Mouse (Mus musculus) testis, postnatal 10 days (tissue): Measurements from ENCODE around the gene Impdh2.

Experiments used
- DNase-seq: peaks from one replicate; pipeline ENCODE4 v3.0.0; 2021; ENCODE audit warnings: low spot score

Impdh2 gene

DNA sequence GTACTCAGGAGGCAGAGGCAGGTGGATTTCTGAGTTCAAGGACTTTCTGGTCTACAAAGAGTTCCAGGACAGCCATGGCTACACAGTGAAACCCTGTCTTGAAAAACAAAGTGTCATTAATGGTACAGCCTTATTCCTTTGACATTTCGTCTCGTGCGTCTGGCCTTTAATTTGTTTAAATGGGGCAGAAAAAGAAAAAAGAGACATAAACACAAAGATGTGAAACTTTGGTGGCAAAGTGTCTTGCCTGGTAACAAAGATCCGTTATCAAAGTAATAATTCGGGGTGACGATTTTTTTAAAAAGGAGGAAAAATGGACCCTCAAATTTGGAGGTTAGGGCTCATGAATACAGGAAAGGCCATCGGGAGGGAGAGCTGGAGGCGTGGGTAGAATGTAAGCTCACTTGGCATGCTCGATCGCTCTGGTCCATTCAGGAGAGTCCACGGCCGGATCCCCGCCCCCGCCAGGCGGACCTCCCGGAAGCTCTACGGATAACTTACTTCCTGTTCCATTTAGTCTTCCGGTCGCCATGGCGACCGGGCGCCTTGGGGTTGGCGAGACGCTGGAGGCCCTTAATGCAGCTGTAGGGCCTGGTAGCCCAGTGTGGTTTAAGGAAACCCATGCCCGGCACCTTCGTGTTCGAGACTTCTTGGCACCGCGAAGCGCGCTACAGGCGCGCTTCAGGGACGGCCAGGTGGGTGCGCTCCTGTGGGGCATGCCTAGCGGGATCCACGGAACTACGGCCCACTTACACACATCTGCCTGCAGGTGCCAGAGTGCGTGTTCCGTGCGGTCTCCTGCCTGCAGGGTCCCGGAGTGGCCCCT lies 9.5 kb downstream of the Impdh2 start, which contains the start of gene Dalrd3:
Dalrd3 (plus strand) TSS at position 506 of the 826 bp plus-strand sequence.
- DNase-seq = peak; percentile 91

DNA sequence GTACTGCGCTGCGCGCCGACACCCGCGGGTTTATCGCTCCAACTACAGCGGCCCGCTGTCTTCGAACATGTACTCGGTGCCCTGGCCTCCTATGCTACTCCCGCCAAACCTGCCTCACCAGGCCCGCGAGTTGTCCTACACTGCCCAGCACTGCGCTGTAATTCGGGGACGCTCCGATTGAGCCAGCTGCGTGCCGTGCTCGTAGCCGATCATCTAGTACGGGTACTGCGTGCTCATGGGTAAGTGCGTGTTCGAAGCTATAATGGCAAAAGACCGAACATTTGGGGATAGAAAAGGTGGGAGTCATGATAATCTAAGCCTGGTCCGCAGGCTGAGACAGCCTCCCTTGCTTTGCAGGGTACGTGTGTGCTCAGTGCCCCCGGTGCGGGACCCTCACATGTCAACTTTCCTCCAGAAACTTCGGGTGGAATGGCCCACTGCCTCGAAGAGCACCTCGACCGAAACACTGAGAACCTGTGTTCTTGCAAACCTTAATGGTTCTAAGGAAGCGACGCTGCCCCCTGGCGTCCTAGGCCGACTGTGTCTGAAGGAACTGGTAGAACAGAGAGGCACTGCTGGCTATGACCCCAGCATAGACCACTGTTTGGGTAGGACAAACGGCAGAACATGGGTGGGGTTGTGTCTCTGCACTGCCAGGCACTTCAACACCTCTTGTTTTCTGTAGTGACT lies 10.3 kb downstream of the Impdh2 start:
- peak; percentile 92 for DNase-seq

DNA sequence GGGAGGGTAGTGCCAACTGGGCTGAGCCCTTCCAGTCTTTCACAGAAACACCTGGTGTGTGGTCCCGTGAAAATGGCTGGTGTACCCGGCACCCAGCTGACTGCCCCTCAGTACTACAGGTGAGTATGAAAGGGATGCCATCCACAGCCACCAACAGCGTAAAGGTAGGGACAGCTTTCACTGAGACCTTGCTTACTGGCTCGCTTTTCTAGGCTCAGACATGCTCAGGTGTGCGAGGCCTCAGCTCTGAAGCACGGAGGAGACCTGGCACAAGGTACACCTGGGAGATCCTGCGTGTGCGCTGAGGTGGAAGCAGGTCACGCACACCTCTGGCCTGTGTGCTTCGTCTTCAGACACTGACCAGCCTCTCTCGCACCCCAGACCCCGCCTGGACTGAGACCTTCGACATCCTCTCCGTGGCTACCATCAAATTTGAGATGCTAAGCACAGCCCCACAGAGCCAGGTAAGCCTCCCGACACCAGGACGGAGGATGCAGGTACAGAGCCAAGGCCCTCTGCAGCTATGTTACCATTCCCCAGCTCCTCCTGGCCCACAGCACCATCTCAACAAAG lies 11.4 kb downstream of the Impdh2 start:
- no peak for DNase-seq

DNA sequence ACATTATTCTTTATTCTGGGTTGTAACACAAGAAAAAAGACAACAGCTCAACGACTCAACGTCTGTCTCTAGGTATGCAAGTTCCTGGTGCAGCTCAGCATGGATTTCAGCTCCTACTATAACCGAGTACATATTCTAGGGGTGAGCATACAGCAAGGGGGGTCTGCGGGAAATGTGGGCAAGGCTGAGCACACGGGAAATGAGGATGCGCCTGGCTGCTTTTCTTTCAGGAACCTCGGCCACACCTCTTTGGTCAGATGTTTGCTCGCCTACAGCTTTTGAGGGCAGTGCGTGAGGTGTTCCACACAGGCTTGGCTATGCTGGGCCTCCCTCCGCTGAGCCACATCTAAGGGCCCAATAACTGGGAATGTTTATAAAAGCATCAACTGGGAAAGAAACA lies 12.2 kb downstream of the Impdh2 start:
- DNase-seq = no peak

DNA sequence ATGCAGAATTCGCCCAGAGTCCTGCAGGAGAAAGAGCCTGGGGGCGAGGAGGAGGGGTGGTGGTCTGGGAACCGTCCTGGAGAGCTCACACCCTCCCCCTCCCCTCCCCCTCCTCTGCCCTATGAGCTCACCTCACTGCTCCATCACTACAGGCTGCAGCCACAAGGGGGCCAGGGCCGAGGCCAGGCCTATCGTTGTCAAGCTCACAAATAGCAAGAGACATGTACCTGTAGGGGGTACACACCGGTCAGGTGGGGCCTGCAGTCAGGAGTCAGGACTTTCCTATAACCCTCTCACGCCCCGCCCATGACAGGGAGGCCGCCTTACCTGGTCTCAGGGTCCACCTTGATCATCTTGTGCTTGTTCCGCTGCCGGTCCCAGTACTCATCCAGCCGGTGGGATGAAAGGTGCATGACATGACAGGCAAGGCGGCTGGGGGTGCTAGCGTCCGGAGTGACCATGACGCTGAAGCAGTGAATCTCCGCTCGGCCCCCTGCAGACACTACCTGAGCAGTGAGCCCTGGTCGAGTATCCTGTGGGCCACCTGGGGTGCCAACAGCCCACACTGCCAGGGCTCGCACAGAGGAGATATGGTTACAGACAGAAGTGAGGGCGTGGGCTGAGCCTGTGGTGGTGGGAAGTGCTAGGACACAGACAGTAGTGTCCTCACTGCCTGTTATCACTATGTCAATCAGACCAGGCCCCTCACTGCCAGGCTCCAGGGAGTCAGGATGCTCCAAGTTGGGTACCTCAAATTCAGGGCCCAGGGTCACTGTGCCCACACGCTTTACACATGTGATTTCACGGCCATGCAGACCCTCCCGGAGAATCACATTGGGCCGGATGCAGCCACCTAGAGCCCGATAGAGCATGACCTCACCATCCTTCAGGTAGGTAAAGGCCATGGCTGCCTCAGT lies 13.9 kb downstream of the Impdh2 start:
- peak; percentile 87 for DNase-seq

DNA sequence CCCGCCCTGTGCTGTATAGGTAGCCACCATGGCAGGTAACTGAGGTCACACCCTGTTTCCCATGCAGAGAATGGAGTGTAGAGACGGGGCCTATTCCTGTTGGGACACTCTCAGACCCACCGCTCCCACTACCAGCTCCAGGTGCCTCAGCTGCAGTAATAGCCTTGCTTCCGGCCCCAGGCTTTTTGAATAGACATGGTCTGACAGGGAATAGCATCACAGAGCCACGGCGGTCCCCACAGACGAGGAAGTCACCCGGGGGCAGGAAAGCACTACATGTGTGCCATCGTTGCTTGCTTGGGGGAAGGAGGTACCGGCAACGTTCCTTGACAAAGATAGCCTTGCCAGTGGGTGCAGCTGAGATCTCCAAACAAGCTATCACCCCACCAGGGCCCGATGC lies 14.8 kb downstream of the Impdh2 start:
- DNase-seq = peak; percentile 42

DNA sequence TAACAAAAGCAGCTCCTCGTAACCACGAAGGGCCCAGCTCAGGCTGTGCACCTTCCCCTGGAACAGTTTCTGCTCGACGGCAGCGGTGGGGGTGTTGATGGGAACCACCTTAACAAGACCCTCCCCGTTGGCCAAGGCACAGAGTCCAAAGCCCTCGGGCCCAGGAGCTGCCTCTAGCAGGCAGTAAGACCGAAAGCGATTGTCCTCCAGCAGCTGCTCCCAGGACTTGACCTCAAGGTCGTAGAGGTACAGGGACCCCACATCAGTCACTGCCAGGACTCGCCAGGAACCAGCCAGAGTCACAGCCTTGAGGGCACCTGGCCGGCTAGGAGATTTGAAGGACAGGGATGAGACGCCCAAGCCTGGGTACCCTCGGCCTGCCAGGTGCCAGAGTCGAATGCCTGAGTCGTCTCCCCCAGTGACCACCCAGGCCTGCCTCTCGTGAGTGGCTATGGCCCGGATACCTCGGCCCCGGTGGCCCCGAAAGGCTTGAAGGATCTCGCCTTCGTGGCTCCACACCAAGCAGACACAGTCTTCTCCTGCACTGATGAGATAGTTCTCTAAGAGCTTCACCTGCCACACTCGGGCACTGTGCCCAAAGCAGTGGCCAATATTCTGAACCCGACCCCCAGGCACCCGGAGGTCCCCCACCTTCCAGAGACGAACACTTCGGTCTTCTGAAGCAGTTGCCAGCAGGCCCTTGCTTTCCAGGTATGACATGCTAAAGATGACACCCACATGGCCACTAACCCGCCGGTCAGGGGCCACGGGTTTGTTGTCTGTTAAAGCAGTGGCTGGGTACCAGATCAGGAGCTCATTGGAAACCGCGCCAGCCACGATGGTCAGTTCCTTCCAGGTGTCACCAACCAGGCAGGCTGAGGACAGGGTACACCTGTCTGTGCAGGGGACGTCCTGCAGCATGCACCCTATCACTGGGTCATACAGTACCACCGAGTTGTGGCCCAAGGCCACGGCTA lies 15.5 kb downstream of the Impdh2 start:
- DNase-seq = no peak

DNA sequence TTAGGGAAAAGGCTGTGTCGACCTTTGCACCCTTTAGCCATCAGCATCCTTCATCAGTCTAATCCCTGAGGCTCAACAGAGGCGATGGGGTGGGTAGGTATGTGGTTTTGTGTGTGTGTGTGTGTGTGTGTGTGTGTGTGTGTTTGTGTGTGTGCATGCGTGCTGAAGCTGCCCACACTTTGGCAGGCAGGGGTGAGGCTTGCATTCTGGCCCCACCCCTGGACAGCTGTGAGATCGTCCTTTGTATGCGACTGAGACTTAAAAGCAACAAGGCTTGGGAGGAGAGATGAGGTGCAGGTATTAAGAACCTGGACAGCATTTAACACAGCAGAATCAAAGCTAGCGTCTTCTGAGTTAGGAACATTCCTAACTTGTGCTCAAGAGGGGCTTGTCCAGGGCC lies 16.9 kb downstream of the Impdh2 start:
- no peak for DNase-seq

DNA sequence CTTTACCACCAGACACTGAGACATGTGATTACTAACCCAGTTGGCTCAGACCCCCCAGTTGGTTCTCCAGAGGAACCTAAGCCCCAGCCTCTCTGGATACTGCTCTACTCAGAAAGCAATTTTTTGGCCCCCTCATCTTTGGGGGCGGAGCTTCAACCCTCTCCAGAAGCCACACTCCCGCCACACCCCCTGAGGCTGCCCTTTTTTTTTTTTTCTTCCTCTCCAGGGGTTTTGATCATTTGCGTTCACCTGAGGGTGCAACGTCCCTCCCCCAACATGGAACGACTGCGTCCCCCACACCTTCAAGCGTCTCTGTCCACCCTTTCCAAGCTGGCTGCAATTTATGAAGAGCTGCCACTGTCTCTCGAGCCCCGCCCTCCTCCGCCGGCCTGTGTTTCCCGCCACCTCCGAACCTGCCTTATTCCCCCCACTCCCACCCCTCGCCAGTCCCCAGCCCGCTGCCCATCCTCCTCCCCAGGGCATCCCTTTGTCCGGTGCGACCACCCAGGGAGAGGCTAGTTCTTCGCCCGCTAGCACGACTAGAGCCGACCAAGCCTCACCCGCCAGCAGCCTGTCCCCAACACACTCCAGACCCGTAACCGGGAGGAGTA lies 18.0 kb downstream of the Impdh2 start:
- peak; percentile 84 for DNase-seq

DNA sequence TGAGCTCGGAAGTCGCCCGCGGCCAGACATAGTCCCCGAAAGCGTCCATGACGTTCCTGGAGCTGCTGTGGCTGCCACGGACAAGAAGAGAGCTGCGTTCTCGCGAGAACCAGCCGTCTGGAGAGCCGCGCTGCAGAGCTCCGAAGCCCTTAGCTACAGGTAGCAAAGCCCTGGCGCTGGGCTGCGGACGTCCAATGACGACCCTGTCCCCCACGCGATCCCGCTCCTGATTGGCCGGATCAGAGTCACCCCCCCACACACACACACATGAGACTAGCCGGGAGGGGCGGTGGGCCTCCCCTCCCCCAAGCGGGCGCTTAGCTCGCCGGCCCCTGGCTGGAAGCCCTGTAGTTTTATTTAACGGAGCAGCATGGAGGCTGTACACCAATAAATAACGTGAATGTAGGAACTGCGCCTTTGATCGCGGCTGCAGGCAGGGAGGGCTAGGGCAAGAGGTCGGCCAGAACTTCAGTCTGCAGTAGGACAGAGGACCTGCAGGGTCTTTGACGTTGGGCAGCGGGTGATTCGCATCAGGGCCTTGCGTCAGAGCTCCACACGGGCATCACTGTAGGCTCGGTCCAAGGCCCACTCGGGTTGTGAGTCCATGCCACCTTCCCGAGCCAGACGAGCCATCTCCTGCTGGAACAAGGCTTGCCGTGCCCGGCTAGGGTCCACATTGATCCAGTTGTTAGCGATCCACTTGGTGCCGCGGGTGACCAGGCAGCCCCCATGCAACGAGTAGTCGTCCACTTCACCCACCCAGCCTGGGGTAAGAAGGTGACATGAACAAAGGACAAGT lies 18.7 kb downstream of the Impdh2 start, which contains the start of gene Wdr6:
Wdr6 (minus strand) TSS at position 195 of the 799 bp plus-strand sequence.
- DNase-seq = peak; percentile 94

DNA sequence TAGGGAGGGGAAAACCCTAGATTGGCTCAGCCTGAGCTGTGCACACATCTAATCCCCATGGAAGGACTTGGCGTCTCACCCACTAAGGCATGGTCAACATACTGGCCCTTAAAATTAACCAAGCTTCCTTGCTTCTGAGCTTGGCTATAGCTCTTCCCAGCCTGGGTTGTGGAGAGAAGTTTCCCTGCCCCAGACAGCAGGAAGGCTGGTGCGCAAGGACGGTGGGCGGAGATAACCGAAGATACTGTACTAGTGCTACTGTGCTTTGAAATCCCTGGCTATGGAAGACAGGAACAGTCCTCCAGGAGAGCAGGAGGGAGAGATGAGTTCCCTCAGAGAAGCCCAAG lies 19.2 kb downstream of the Impdh2 start:
- no peak for DNase-seq

DNA sequence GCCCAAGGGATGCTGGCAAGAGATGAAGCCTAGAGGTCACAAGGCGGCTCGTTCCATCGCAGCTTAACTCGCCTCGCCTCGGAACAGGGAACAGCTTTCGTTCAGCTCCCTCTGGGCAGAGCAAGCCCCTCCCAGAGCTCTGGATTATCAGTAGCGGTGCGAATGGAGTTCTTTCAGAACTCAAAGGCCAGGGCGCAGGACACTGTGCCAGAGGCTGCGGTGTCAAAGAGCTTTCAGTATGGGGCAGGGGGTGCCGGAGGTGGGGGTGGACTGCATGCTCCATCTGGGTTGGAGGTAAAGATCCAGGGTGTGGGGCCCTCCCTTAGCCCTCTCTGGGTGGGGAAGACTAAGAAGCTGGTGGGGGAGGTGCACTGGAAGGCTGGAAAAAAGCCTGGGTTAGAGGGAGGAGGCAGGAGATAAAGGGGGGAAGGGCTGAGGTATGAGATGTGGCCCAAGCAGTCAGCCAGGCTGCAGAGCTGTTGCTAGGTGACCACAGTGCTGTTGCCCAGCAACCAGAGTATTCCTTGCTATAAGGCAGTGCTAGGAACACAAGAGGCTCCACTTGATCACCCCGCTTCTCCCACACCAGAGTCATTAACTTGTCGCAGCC lies 27.6 kb downstream of the Impdh2 start:
- DNase-seq = peak; percentile 83

DNA sequence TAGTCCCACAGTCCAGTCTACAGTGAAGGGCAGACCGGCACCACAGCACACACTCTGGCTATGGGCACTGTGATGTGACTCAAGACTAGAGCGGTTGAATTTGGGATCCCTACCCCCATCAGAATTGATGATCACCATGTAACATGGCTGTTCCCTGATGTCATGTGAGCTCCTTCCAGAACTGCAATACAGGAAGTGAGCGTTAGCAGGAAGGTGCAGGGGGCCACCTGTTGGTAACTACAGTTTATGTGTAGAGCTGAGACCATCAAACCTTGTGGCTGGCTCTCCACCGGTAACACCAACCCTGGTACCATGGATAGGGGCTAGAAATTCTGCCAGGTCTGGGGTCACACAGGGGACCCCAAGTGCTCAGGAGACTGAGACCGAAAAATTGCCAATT lies 29.1 kb downstream of the Impdh2 start:
- DNase-seq = no peak

DNA sequence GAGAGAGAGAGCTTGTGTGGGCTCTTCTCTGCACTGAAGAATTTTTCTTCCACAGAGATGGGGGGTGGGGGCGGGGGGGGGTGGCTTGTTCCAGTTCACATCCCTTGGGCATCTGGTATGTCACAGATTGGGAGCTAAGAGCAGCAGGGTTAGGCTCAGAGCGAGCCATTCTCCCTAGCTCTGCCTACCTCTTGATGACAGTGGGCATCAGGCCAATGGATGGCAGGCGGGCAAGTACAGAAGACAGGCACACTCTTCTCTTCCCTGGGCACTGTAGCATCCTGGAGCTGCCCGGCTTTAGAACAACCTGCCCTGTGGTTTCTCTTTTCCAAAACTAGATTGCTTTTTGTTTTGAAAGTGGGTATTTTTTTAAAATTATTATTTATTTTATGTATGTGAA lies 31.4 kb downstream of the Impdh2 start:
- DNase-seq = no peak

DNA sequence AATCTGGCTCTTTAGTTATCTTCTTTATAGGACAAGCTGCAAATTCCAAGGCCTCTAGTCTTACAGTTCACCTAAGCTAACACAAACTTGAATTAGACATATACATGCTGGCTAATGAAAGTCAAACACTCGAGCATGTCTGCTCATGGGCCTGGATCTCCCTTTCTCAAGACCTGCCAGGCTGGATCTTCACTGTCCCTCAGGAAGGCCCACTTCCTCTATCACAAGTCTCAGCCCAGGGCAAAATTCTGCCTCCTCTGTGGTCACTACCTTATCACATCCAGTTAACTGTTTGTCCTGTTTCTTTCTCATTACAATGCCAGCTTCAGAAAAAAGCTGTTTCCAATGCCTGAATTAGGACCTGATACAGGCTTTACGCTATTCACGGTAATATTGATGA lies 34.3 kb downstream of the Impdh2 start:
- no peak for DNase-seq

DNA sequence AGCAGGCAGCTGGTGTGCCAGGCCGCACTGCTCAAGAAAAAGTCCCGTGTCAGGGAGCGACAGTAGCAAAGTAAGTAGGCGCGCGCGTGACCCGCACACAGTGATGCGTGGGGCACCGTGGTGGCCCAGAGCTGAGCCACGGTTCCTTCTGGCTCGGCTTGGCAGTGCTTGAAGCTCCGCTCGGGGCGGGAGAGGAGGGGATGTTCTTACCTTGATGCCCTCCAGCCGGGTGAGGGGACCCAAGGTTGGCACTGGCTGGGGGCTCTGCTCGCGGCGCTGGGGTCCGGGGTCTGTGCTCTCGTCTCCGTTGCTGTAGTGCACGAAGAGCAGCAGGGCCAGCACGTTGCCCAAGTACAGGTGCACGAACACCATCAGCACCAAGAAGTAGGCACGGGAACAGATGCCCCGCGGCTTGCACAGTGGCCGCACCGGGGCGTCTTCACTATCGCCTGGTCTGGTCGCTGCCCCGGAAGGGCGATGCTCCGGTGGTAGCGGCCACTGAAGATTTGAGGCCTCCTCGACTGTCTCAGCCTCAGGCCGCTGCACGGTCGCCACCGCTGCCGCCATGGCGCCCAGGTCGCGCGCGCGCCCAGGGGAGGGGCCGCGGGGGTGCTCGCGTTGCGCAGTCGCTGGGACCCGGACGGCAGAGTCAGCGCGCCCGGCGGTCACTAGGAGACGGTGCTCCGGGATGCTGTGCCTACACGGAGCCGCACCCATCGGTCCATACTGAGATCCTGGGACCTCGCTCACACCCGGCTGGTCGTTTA lies 37.1 kb downstream of the Impdh2 start, which contains the start of gene P4htm:
P4htm (minus strand) TSS at position 670 of the 767 bp plus-strand sequence.
- DNase-seq = peak; percentile 77

DNA sequence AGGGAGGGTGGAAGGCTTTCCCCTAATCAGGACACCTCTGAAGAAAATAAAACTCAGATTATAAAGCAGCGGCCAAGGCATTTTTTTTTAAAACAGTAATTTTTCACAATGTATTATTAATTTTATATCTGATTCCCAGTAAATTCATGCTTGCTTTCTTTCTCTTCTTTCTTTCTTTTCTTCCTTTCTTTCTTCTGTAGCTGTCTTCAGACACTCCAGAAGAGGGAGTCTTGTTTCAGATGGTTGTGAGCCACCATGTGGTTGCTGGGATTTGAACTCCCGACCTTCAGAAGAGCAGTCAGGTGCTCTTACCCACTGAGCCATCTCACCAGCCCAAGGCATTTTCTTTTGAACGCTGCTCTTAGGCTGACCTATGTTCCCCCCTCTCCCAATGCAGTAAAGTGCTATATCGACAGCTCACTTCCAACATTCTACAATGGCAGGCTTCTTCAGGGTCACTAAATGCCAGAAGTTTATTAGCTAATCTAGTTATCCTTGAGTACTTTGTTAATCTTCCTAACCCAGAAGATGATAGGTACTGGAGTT lies 39.0 kb downstream of the Impdh2 start:
- no peak for DNase-seq

DNA sequence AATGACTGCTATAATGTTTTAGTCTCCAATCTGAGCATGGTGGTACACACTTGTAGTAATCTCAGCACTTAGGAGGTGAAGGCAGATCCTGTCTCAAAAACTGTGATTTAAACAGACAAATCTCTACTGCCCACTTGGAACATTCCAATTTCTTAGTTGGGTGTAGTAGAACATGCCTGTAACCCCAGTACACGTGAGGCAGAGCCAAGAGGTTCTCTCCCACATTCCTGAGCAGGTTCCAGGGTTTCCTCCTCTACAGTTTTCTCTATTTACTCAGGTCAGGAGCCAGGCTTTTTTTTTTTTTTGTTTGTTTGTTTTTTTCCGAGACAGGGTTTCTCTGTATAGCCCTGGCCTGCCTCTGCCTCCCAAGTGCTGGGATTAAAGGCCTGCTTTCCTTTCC lies 39.9 kb downstream of the Impdh2 start:
- DNase-seq = no peak
